Mouse (Mus musculus) liver, embryonic 12.5 days (tissue): Measurements from ENCODE around the gene Mrpl47. TPM values are rescaled to one million over a fixed set of nuclear protein-coding genes. Genes with fewer than 3 reads are reported as not detected.
"Not testable (repeated sequence)": the region's sequence is repeated elsewhere in the genome, so short reads cannot be mapped to it uniquely, and the experiment has no call there.

ENCODE experiments used
- ATAC-seq: fragments of 200-750 bp; cut with Nextera tagmentation; 2 replicates; pipeline ENCODE4 v1.8.0; 2017; ENCODE audit warnings: moderate number of reproducible peaks, mild to moderate bottlenecking, moderate library complexity
- H3K27ac ChIP-seq: fragments of 300-500 bp; sonication (generic); 2 replicates; pipeline ENCODE4 v1.5.1; 2016; ENCODE audit warnings: mild to moderate bottlenecking
- H3K27me3 ChIP-seq: fragments of 300-500 bp; sonication (generic); replicated peaks from 2 replicates; pipeline ENCODE4 v1.6.1; 2016; ENCODE audit warnings: mild to moderate bottlenecking, moderate library complexity
- H3K36me3 ChIP-seq: fragments of 300-500 bp; sonication (generic); 2 replicates; pipeline ENCODE4 v1.6.1; 2016; ENCODE audit warnings: mild to moderate bottlenecking, moderate library complexity
- H3K4me1 ChIP-seq: fragments of 300-500 bp; sonication (generic); 2 replicates; pipeline ENCODE4 v1.6.1; 2016
- H3K4me2 ChIP-seq: fragments of 300-500 bp; sonication (generic); 2 replicates; pipeline ENCODE4 v1.6.1; 2016; ENCODE audit warnings: mild to moderate bottlenecking, moderate library complexity
- H3K4me3 ChIP-seq: fragments of 300-500 bp; sonication (generic); 2 replicates; pipeline ENCODE4 v1.5.1; 2016; ENCODE audit warnings: mild to moderate bottlenecking, moderate library complexity
- H3K9ac ChIP-seq: fragments of 300-500 bp; sonication (generic); 2 replicates; pipeline ENCODE4 v1.6.1; 2016; ENCODE audit warnings: mild to moderate bottlenecking, moderate library complexity
- H3K9me3 ChIP-seq: fragments of 300-500 bp; sonication (generic); replicated peaks from 2 replicates; pipeline ENCODE4 v1.6.1; 2016; ENCODE audit warnings: mild to moderate bottlenecking, moderate library complexity
- WGBS: fragments of 180-500 bp; shearing (Covaris S2); methylation state at CpG from one replicate; pipeline ENCODE4 v1.1.7; 2016; ENCODE audit not compliant: insufficient replicate concordance; 5-methylcytosine and 5-hydroxymethylcytosine counted together
- polyA plus RNA-seq: library from polyadenylated mRNA; unstranded; fragments of >200 nt; fragmentation: Nextera tagmentation; extraction: Ambion mirVana; gene quantifications from 2 replicates; pipeline ENCODE4 v1.2.1, GENCODE M21; 2016

Gene Mrpl47
- polyA plus RNA-seq, 1 experiment from 2014 or later: 30.1 TPM

DNA sequence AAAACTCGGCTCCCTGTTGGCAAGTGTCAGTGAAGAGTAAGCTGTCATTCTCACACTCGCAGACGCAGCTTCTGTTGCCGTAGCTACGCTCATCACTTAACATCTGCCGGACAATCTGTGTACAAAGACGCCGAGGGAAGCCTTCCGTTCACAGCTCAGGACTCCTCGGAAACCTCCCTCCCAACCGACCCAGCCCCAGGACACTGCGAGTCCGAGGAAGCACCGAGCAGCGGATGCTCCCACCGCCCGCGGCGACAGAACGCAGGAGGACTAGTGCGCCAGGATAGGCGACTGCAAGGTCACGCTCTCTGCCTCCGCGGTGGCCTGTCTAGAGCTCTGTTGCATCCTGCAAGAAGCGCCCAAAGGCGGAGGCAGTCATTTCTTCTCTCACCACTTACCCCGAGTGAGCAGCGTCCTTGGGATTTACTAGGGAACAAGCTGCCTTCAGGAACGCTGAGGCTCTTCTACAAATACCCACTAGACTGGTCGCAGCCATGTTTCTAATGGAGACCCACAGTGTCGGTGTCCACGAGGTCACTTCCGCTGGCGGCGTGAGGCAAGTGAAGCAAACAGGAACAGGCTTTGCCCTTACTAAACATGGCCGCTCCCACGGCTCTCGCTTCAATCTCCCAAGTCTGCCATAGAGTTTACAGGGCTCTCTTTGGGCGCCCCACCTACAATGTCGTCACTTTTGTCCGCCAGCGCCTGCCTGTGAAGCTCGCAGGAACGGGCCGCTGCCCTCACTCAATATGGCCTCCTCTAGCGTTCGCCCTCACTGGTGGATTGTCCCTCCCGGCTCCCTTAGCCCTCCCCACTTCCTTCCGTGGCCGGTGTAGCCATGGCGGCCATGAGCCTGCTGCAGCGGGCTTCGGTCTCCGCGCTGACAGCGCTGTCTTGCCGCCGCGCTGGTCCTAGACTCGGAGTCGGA lies 897 bp downstream of the Mrpl47 start, which contains the start of gene Ndufb5:
Gene Ndufb5 (plus strand): TSS at position 747 of the 928 bp plus-strand sequence.
- Histone ChIP-seq H3K9me3 (no peaks in the 10 kb centered on the region), H3K4me1 (peaks cover 42% of the 10 kb centered on the region), H3K27ac (peak within 1 kb of the TSS; percentile 84), H3K36me3 (peaks cover 49% of the 10 kb centered on the region), H3K4me3 (peak within 1 kb of the TSS; percentile 95), H3K27me3 (no peaks in the 10 kb centered on the region), H3K4me2 (peak within 1 kb of the TSS; percentile 84), H3K9ac (peak within 1 kb of the TSS; percentile 91)
- under 1% methylated on average over 62 of the region's 62 CpGs for WGBS
- ATAC-seq: peak; percentile 93

DNA sequence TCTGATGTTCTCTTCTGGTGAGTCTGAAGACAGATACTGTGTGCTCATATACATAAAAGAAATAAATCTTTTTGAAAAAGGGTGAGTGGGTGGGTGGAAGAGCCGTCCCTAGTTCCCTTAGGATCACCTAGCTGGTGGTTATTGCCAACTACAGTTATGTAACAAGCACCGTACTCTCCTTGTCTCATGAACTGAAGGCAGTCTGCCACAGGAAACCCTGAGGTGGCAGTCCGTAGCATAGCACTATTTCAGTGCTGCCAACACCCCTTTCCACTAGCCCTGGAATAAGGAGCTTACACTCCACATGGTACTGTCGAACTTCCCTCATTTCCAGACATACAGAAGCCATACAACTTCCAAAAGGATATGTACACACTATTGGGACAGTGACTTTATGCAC lies 9.5 kb downstream of the Mrpl47 start:
- no peak overlapping the region for H3K27ac ChIP-seq
- no peaks in the 10 kb centered on the region for H3K27me3 ChIP-seq
- no peaks in the 10 kb centered on the region for H3K9me3 ChIP-seq
- H3K4me3 ChIP-seq: no peak overlapping the region
- no peak for ATAC-seq
- no peak overlapping the region for H3K9ac ChIP-seq
- H3K36me3 ChIP-seq: peaks cover 95% of the 10 kb centered on the region
- 76% methylated on average over 4 of the region's 4 CpGs for WGBS
- H3K4me2 ChIP-seq: no peak overlapping the region
- no peaks in the 10 kb centered on the region for H3K4me1 ChIP-seq

DNA sequence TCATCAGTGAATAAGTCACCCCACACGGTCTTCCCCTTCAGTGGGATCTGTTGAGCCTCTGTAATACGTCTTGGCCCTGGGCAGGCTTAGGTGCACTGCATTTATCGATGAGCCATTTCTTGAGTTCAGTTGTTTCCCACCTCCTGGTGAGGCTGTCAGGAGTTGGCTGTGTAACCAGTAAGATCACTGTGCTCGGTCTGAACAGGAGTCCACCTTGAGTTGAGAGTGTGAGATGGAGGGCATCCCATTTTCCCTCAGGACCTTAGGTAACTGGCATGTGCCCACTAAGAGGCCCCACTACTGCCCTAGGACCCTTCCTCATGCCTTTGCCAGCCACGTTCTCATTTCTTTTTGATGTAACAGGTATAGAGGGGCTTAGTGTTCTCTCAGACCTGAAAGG lies 11.5 kb downstream of the Mrpl47 start:
- H3K27ac ChIP-seq: no peak overlapping the region
- H3K9me3 ChIP-seq: no peaks in the 10 kb centered on the region
- no peak overlapping the region for H3K4me2 ChIP-seq
- no peaks in the 10 kb centered on the region for H3K27me3 ChIP-seq
- WGBS: 86% methylated on average over 5 of the region's 5 CpGs
- no peak overlapping the region for H3K9ac ChIP-seq
- H3K36me3 ChIP-seq: peaks cover 96% of the 10 kb centered on the region
- no peak for ATAC-seq
- H3K4me3 ChIP-seq: no peak overlapping the region
- no peaks in the 10 kb centered on the region for H3K4me1 ChIP-seq

DNA sequence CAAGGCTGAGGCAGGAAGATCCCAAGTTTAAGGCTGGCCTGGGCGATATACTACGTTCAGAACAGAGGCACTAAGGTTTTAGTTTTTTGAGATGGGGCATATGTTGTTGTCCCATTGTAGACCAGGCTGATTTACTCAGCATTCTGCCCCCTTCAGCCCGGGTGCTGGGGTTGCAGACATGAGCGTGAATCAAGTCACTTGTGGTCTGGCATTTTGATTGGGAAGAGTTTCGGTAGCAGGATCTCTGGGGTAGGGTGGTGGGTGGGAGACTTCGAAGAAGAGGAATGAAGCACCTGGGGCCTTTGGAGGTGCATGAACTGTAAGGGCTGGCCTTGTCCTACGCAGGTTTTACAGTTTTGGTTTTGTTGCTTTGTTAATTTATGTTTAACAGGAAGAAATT lies 13.2 kb downstream of the Mrpl47 start:
- H3K9ac ChIP-seq: no peak overlapping the region
- 85% methylated on average over 7 of the region's 7 CpGs for WGBS
- peaks cover 96% of the 10 kb centered on the region for H3K36me3 ChIP-seq
- no peak overlapping the region for H3K27ac ChIP-seq
- no peak overlapping the region for H3K4me2 ChIP-seq
- H3K4me3 ChIP-seq: no peak overlapping the region
- H3K27me3 ChIP-seq: no peaks in the 10 kb centered on the region
- H3K4me1 ChIP-seq: no peaks in the 10 kb centered on the region
- H3K9me3 ChIP-seq: no peaks in the 10 kb centered on the region
- no peak for ATAC-seq

DNA sequence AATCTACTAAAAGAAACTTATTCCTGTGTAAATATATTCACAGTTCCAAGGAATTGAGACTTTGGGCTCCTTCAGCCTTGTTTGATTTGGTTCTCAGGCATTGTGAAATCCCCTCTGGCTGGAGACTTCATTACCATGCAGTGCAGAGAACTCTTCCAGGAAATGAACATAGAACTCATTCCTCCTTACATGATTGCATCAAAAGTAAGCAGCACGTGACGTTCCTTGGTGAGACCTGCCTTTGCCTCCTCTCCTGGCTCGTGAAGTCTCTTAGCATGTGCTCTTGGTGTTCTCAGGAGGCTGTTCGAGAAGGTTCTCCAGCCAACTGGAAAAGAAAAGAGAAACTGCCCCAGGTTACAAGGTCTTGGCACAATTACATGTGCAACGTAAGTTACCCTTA lies 19.1 kb downstream of the Mrpl47 start:
- no peak for ATAC-seq
- H3K9me3 ChIP-seq: no peaks in the 10 kb centered on the region
- H3K4me1 ChIP-seq: no peaks in the 10 kb centered on the region
- peaks cover 98% of the 10 kb centered on the region for H3K36me3 ChIP-seq
- no peak overlapping the region for H3K27ac ChIP-seq
- H3K9ac ChIP-seq: no peak overlapping the region
- no peak overlapping the region for H3K4me2 ChIP-seq
- no peaks in the 10 kb centered on the region for H3K27me3 ChIP-seq
- H3K4me3 ChIP-seq: no peak overlapping the region
- WGBS: 84% methylated on average over 5 of the region's 5 CpGs

DNA sequence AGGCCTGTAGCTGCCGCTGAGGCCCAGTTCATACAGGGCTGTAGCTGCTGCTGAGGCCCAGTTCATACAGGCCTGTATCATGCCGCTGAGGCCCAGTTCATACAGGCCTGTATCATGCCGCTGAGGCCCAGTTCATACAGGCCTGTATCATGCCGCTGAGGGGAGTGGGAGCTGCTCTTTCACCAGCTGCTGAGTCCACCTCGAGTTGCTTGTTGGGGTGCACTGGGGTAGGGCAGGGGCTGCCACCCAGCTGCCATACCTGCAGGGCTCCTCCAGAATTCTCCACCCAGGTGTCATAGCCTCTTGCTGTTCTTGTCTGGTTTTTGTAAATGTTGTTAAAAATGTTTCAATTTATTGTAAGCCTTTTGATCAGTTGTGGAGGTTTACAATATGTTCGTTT lies 20.0 kb downstream of the Mrpl47 start:
- H3K9me3 ChIP-seq: not testable (repeated sequence)
- WGBS: 86% methylated on average over 6 of the region's 6 CpGs
- peaks cover 98% of the 10 kb centered on the region for H3K36me3 ChIP-seq

DNA sequence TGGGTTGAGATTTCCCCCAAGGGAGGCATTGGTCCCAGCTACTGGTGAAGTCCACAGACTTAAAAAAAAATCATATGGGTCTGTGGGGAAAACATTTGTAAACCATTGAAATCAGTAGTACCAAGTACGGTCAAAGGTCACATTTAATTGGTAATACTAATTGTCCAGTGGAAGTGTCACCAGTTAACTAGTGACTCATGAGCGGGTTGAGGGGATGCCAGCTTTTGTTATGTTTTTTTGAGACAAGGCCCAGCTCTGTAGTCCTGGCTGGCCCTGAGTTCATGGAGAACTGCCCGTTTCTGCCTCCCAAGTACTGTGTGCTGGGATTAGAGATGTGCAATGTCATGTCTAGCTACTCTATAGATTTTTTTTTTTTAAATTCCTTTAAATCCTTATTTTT lies 23.7 kb downstream of the Mrpl47 start:
- Histone ChIP-seq H3K36me3 (peaks cover 77% of the 10 kb centered on the region), H3K4me2 (no peak overlapping the region), H3K27me3 (no peaks in the 10 kb centered on the region), H3K9ac (no peak overlapping the region), H3K9me3 (no peaks in the 10 kb centered on the region), H3K4me1 (peaks cover 10% of the 10 kb centered on the region), H3K27ac (no peak overlapping the region), H3K4me3 (no peak overlapping the region)
- no peak for ATAC-seq
- 93% methylated on average over 3 of the region's 3 CpGs for WGBS

More for the DNA sequence above, 20.0 kb downstream of the Mrpl47 start:
- H3K27ac ChIP-seq, H3K4me3 ChIP-seq, H3K27me3 ChIP-seq, ATAC-seq, H3K4me2 ChIP-seq, H3K9ac ChIP-seq, H3K4me1 ChIP-seq: not testable (repeated sequence)

DNA sequence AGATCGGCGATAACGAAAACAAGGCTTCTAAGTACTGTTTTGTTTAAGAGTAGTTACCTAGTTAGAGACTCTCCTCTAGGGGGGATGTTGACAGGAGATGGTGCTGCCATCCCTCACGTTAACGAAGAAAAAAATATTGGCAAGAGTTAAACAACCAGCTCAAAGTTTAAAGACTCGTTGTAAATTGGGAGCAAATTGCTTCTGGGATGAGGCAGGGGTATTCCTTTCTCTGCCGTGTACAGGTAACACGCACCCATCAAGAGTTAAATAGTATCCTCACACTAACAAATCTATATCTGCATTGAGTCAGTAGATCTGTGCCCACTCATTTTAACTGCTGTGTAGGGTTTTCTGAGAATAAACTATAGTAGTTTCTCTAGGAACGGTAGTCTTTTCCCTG lies 28.0 kb downstream of the Mrpl47 start:
- peak overlapping the region; percentile 82 for H3K4me2 ChIP-seq
- H3K9me3 ChIP-seq: no peaks in the 10 kb centered on the region
- H3K27ac ChIP-seq: peak overlapping the region; percentile 89
- H3K9ac ChIP-seq: peak overlapping the region; percentile 97
- 6% methylated on average over 9 of the region's 9 CpGs for WGBS
- peaks cover 35% of the 10 kb centered on the region for H3K36me3 ChIP-seq
- peaks cover 28% of the 10 kb centered on the region for H3K4me1 ChIP-seq
- no peak for ATAC-seq
- H3K27me3 ChIP-seq: no peaks in the 10 kb centered on the region
- peak overlapping the region; percentile 99 for H3K4me3 ChIP-seq

DNA sequence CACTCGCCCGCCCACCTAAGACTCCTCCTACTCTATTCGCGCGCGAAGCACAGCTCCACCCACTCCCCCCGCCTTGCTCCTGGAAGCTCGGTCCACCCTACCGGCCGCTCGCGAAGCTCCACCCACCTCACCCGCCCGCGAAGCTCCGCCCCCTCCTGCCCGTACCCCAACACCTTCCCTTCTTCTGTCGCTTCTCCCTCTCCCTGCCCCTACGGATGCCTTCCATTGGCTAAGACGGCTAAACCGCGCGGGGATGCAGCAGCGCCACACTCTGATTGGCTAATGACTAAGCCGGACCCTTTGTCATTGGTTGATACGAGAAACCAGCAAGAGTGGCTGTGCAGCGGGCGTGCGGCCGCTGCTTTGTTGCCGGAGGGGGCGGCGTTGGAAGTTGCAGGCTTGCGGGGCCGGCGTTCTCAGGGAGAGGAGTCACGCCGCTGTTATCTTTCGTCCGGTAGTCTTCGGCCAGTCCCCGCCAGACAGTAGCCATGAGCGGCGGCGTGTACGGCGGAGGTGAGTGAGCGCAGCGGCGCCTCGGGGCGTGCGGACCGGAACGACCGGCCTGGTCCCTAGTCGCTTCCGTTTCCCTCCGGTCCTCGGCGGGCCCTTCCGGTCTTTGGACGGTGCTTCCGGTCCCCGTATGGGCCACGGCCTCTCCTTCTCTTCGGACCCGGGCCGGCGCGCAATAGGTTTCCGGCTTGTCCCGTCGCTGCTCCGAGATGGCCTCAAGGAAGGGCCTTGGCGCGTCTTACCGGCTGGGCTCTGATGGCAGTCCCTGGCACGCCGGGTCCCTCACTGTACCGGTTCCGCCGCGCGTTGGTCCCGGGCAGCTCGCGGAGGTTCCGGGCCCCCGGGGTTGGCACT lies 28.8 kb downstream of the Mrpl47 start:
- Histone ChIP-seq H3K36me3 (peaks cover 27% of the 10 kb centered on the region), H3K27ac (peak overlapping the region; percentile 89), H3K9ac (peak overlapping the region; percentile 97), H3K4me2 (peak overlapping the region; percentile 82), H3K27me3 (no peaks in the 10 kb centered on the region), H3K4me3 (peak overlapping the region; percentile 99), H3K4me1 (peaks cover 28% of the 10 kb centered on the region), H3K9me3 (no peaks in the 10 kb centered on the region)
- under 1% methylated on average over 89 of the region's 90 CpGs for WGBS
- ATAC-seq: peak; percentile 99

DNA sequence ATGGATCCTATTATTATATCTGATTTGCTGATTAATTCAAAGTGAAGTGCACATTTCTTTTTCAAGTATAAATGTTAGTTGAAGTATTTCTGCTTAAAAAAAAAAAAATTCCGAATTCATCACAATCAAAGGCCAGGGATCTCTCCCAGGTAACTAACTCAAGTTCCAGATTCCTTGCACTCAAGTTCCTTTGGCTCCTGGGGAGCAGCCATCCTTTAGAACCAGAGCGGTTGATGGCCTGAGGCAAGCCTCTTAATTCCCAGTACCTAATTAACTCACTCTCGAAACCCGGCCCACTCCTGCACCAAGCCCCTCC lies 29.4 kb downstream of the Mrpl47 start:
- Histone ChIP-seq H3K27me3 (no peaks in the 10 kb centered on the region), H3K27ac (no peak overlapping the region), H3K36me3 (peaks cover 21% of the 10 kb centered on the region), H3K4me2 (peak overlapping the region; percentile 82), H3K9ac (peak overlapping the region; percentile 44; the same call in 1 of the 2 replicates), H3K4me1 (peaks cover 28% of the 10 kb centered on the region), H3K9me3 (no peaks in the 10 kb centered on the region), H3K4me3 (peak overlapping the region; percentile 99)
- ATAC-seq: no peak
- WGBS: 5% methylated on average over 4 of the region's 4 CpGs

DNA sequence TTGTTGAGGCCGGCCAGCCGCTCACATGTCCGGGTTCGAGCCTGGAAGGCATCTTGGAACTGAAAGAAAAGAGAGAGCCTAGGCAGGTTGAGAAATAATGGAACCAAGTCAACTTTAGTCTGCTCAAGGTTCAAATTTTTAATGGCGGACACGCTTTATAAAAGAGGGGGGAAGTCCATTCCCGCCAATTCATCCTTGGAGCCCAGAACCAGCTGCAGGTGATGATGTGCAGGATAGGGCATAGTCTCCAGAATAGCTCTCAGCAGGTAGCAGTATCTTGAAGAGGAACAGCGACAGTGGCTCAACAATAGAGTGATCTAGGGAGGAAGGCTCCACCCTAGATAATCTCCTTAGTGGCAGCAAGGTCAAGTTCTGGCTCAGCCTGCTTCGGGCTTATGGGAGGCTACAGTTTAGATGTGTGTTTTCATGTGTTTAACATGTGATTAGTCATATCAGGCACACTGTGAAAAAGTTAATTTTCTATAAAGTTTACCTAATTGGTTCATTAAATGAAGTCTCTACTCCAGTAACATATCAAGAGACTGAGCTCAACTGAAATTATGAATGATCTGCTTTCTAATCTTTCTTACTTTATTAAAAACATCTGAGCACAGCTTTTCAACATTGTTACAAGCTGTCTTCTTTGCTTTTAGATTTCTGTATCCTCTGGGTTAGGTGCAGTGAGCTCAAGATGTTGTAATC lies 31.6 kb downstream of the Mrpl47 start, which contains the start of gene Actl6a:
Gene Actl6a (plus strand): TSS at position 652 of the 702 bp plus-strand sequence.
- not testable (repeated sequence) for ATAC-seq, H3K9ac ChIP-seq, H3K9me3 ChIP-seq, H3K27me3 ChIP-seq, H3K4me3 ChIP-seq, H3K36me3 ChIP-seq, H3K4me2 ChIP-seq
- peaks cover 28% of the 10 kb centered on the region for H3K4me1 ChIP-seq
- 67% methylated on average over 9 of the region's 9 CpGs for WGBS
- H3K27ac ChIP-seq: peak within 1 kb of the TSS; percentile 58; the same call in 1 of the 2 replicates
